Mouse (Mus musculus): ENCODE measurements around the gene Cacna2d3.
A peak's percentile ranks its signal among the peaks of the same experiment; 100 is the strongest.

The Cacna2d3 gene

DNA sequence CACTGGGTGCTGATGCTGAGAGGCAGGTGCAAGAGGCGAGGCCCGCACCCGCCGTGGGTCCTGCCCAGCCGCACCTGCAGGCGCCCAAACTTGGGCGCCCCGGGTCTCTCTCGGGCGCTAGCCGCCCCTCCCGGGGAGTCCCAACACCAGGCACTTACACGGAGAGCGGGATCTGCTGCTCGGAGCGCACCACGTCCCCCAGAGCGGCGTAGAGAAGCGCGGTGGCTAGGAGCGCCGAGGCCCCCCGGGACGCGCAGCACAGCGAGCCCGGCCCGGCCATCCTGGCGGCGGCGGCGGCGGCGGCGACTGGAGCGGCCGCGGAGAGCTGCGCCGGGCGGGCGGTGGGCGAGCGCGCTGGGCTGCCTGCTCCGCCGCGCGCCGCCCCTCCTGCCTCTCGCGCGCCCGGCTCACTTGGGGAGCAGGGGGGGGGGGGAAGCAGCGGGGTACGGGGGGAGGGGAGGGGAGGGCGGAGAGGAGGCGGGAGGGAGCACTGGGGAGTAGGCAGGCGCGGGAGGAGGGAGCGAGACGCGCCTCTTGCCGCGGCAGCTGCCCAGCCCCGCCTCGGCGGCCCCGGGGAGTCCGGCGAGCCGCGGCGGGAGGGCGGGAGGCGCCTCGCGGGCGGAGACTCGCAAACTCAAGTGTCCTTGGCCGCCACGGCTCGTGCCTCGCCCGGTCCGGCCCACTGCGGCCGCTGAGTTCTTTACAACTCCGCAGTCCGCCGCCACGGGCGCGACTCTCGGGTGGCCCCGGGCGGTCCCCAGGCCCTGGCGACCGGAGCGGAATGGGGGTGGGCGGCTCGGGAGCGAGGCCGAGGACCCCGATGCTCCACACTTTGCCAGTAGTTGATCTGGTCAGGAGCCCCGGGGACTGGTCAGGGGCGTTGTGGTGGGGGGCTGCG lies at the start of gene Cacna2d3:
Gene Cacna2d3 (minus strand): TSS at position 377 of the 898 bp plus-strand sequence.
- DNase-seq (ENCODE audit: inconsistent ontology term): peak; percentile 46

DNA sequence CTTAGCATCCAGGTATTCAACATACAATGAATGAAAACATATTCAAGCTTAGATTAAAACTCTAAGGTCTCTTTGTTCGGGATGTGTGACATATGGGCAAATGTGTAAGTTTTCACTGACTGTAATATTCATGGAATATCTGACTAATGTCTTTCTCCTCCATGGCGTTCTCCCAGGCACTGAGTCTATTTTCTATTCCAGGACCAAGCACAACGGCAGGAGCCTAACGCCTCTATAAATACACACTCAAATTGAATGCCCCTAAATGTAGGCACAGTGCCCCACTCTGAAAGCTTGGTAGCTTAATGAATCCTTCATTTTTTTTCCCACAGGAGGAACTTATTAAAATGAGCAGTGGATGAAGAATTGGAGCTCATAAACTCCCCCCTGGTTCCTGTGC lies 47.8 kb upstream of the Cacna2d3 start:
- no peak for DNase-seq (ENCODE audit: inconsistent ontology term)

DNA sequence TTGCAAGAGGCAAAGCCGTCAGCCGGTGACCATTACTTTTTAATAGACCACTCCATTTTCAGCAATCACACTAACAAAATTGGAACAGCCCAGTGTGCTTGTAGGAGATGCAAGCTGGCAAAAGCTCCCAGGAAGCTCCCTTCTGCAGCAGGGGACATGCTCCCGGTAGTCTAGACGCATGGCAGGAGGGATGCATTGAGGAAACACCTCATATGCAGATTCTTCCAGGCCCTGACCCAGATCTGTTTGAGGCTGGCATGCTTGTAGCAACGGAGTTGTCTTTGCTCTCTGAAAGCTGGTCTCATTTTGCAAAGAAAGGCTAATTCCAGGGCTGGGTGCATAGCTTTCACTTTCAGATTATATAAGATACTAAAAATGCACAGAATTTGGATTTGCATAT lies 31.2 kb upstream of the Cacna2d3 start:
- DNase-seq (ENCODE audit: inconsistent ontology term): no peak

DNA sequence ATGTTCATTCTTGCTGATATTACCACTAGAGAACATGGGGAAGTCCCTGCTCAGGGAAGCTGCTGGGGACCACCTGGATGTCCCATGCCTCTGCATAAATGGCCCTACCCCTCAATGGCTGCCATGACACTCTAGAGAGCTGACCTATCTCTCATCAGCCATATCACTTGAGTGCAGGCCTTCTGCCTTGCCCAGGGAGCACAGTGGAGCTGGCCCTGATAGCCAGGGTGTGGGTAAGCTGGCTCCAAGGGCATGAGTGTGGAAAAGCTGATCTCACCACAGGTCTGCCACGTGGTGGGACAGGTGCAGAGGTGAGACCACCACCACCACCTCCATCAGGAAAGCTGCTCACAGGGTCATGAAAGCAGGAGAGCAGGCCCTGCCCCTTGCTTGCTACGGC lies 17.1 kb upstream of the Cacna2d3 start:
- DNase-seq (ENCODE audit: inconsistent ontology term): no peak

DNA sequence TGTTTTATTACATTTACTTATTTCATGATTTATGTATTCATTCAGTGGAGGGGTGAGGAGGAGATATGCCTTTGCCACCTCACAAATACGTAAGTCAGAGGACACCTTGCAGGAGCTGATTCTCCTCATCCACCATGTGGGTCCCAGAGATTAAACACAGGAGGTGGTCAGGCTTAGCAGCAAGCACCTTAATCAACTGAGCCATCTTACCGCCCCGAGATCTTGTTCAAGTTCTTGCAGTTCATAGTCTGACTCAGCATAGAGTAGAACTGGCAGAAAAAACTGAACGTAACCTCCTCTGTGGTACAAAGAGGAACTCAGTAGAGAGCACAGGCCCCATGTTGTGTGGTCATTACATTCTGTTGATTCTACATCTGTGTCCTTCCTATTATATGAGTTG lies 8.6 kb upstream of the Cacna2d3 start:
- DNase-seq (ENCODE audit: inconsistent ontology term): no peak

DNA sequence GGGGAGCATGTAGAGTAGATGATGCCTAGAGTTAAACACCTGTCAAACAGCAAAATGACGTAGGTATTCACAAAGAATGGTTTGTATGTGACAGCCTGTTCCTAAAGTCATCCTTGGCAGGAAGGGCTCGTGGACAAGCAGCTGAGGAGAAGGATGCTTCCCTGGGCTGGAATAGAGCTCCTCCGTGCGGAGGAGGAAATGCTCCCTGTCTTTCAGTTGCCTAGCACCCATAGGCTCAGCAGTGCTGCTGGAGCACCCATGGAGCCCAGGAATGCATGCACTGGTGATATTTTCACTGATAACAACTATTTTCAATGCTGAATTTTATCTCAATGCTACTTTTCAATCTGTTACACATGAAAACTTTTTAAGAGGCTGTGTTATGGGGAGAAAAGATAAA lies 7.3 kb upstream of the Cacna2d3 start:
- DNase-seq (ENCODE audit: inconsistent ontology term): no peak

DNA sequence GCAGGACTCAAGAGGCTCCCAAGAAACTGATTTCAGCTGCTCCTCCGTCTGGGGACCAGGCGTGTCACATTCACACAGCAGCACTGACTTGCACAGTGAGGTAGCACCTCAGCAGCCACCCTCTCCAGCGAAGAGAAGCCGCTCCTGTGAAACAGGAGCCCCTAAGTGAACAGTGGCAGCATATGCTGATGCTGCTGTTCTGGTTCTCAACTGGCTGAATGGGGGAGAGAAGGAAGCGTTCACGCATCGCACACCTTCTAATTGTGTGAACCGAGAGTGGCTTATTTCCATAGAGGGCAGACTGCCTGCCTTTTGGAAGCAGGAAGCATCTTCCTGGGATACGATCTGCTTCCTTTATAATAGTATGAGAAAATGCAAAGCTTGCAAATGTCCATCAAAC lies 5.9 kb upstream of the Cacna2d3 start:
- no peak for DNase-seq (ENCODE audit: inconsistent ontology term)

DNA sequence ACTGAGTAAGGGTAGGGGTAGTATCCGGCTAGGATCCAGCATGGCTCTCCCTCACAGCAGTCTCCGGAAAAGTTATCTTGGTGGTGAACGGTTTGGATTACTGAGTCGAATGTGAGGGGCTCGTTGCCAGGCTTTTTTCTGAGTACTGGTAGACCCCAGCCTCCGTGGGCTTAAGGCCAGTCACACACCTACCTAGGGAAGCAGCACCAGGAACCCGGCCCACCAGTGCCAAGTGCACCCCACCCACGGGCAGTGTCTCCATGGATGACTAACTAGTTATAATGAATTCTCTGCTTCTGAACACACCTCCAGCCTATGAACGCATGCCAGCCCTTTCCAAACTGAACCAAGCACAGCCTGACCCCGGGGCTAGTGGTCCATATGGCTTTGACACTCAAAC lies 1.6 kb upstream of the Cacna2d3 start:
- peak; percentile 7 for DNase-seq (ENCODE audit: inconsistent ontology term)

DNA sequence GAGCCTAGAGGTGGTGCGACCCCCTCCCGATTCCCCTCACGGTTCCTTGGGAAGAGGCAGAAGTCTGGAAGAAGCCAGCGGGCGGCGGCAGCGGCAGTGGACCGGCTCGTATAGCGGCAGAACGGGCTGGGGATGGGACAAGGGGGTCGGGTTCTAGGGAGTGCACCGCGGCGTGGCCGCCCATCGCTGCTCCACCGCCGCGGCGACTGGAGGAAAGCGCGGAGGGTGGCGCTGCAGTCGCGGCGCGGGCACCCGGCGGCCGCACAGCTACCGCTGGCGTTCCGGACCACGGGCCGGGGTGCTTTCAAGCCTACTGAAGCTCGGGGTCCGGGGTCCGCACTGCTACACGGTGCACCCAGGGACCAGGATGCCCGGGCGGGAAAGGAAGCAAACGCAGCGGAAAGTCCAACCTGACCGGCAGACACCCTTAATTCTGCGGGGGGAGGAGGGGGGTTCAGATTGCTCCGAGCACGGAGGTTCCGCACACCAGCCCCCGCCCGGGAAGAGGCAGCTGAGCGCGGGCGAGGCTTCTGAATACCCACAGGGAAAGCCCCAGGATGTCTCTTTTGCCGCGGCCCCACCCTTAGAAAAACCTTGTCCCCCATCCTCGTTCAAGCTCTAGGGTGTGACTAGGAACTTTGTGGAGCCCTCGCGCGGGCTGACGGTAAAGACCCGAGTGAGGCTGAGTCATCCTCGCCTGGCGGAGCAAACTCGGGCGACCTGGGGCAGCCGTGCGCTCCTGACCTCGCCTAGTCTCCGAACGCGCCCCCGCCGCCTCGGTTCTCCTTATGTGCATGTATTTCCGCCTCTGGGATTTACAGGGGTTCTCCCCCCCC lies 940 bp upstream of the Cacna2d3 start:
- peak; percentile 50 for DNase-seq (ENCODE audit: inconsistent ontology term)

DNA sequence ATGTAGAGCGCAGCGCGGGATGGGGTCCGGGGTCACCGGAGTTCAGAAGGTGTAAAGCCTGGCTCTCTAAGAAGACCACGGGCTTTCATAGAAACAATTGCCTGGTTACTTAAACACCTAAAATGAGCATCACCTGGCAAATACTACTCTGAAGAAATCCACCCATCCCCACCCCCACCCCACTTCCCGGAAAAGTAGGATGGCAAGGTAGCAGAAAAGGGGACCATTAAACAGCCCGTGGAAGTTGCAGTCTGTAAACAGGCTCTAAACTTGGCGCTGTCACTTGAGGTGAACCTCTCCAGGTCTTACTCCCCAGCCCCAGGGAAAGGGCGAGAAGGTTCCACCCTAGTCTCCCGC lies 555 bp downstream of the Cacna2d3 start:
- no peak for DNase-seq (ENCODE audit: inconsistent ontology term)

DNA sequence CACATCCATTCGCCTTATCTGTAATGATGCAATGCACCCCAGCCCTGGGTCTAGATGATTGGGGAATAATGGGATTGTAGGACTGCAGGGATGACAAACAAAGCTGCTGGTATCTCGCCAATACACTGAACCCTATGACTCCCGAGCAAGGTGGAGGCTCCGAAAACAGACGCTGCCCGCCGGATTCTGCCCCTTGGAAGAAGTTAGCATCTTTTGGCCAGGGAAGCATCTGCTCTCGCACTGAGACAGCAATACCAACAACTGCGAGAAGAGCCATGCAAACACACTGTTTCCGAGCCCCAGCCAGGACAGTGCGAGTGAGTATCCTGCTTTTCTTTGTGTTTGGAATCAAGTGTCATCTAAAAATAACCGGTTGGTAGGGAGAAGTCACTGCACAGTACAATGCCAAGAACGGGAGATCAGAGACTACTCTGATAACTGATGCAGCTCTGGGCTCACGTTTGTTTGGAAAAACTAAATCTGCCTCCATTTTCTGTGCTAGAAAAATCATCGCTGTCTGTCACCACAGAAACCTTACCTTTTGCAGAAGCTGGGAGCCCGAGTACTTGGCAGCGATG lies 1.2 kb downstream of the Cacna2d3 start:
- peak; percentile 0 for DNase-seq (ENCODE audit: inconsistent ontology term)

DNA sequence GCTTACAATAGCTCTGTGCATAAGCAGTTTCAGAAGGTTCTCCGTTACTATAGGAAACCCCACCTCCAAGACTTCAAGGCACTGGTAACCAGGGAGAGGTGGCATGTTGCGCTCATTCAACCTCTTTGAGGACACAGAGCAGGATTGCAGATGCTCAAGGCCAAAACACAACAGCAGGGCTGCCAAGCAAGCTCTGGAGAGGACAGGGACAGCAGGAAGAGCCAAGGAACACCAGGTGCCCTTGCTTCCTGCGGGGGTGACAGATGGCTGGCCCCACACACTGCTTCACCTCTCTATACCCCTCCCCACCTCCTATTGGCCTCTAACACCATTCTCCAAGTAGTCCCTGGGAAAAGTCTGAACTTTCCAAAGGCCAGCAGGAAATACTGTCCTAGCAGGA lies 9.0 kb downstream of the Cacna2d3 start:
- DNase-seq (ENCODE audit: inconsistent ontology term): no peak

DNA sequence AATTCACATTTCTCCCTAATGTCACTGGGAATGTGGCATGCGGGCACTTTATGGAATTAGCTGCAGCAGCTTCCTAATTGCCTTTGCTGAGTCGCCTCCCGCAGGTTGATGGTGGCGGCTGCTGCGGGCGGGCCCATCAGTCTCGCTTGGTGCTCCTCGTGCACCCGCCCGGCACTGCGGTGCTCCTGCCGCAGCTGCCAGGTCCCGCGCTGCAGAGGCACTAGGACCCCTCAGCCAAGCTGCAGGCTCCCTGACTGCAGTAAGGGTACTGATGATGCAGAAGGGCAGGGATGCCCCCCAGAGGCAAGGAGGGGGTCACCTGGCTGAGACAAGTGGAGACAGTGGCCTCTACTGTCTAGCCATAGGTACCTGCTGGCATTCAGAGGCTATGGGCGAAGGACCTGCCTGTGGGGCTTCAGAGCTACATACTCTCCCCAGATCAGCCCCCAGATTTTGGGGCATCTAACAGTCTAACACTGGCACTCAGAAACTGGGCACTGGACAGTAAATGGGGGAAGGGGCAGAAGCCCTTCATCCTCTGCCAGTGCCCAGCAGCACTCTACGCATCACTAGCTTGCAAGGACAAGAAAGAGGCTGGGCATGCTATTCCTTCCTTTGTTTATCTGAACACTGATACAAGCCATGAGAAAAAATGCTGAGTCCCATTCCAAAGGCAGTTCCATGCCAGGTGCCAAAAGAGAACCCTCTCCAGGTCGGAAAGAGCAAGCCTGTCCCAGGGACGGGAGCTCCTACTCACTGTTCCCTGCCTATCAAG lies 13.9 kb downstream of the Cacna2d3 start:
- DNase-seq (ENCODE audit: inconsistent ontology term): peak; percentile 14

DNA sequence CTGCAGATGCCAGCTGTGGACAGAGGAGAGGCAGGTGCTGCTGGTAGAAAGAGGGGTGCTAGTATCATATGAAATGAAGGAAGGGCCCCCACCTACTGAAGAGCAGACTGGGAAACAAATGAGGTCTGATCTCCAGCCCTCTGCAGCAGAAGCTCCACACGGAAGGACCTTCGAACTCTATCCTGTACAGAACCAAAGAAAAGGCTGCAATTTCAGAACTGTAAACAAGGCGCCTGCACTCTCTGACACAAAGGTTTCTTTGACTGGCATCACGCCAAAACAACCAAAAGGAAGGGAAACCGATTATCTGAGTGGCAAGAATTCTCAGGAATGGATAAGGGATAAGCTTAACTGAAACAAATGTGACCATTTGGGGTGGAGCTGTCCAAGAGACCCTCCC lies 18.9 kb downstream of the Cacna2d3 start:
- no peak for DNase-seq (ENCODE audit: inconsistent ontology term)

DNA sequence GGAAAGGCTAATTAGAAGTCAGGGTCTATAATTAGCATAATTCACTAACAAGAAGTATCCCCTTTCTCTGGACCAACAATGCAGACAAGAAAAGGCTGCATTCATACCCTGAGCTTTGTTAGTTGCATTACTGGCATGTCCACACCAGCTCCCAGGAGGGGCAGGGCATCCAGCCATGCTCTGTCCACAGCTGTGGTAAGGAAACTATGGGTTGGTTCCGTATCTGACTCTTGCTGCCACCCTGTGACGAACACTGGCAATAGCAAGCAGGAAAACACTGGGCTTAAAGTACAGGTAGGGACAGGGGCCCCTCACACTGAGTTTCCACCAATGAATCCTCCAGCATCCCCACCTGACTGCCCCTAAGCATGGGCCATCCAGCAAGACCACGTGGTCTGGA lies 25.5 kb downstream of the Cacna2d3 start:
- peak; percentile 86 for DNase-seq (ENCODE audit: inconsistent ontology term)

DNA sequence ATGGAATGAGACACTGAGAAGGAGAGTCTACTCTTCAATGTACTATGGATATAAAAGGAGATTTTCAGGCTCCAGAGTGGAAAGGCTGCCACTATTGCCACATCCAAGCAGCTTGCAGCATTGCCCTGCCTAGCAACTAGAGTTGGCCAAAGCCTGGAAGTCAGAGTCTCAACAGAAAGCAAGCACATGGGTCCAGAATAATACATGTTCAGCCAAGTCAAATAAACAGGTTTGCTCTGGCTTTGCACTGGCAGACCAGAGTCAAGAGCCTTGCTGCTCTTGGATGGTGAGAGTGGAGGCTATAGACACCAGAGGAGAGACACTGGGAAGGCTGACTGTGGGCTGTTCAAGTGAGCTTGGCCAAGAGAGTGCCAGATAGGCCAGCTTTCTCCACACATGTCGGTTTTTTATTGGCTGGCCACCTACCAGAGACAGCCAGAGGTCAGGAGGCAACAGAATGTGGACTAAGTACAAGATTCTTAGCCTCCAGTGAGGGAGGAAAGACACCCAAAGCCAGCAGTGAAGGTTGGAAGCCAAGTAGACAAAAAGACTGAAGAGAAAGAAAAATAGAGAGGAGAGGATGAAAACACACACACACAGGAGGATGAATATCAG lies 49.1 kb downstream of the Cacna2d3 start:
- no peak for DNase-seq (ENCODE audit: inconsistent ontology term)

DNA sequence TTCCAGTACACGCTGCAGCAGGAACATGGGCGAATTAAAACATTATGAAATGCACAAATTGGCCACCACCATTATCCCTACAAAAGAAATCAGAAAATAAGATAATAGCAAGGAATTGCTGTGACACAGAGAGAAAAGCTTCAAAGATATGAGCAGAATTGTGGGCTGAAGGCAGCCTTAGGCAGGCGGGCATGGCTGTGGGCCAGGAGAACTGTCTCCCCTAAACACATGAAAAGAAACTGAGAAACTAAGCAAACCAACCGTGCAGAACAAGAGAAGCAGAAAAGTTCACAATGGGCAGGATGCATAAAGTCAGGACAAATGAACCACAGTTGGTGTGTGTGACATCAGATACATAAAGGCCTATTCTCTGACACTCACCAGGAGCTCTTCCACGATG lies 51.8 kb downstream of the Cacna2d3 start:
- DNase-seq (ENCODE audit: inconsistent ontology term): peak; percentile 37

DNA sequence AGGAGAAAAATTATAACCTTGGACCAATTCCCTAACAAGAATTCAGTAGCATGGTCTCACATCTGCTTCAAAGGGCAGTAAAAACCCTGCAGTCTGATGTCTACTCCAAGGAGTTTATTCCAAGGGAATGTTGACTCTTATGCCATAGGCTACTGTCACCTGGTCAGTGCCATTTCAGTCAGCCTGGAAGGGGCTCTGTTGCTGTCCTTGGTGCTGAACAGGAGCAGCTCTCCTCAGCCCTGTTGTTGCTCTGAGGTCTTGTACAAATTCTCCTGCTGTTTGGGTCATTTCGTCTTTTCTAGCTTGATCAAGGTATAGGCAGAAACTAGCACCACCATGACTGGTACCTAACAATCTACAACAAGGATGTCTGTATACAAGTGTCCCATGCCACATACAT lies 64.7 kb downstream of the Cacna2d3 start:
- DNase-seq (ENCODE audit: inconsistent ontology term): peak; percentile 71

DNA sequence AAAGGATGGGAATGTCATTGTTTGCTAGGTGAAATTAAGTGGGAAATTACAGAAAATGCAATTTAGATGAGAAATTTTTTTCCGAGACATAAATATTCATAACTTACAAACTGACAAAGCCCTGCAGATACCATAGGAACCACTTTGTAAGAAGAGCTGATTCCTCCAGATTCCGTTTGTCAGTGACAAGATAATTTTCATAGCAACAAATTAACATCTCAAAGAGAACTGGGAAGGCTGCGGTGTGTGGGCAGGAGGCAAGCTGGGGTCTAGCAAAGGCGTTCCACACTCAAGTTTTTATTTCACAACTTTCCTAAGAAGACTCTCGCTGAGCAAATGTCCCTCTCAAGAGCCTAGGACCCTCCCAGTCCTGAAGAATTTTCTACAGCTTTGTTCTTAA lies 71.1 kb downstream of the Cacna2d3 start:
- DNase-seq (ENCODE audit: inconsistent ontology term): no peak

DNA sequence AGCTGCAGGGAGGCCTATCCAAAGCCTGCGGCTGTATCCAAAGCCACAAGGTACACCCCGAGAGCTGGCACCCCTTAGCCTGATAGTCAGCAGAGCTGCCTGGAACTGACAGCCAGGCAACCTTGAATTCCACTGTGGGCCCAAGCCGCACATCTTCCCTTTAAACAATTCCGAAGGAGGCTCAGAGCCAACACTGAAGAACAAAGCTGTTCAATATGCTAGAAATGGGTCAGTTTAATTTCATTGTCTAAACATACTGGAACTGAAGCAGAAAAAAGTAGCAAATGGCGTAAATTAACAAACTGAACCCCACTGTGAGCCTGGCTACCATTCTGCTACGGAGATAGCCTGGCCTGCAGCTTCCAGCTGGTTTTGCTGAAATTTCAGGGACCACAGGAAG lies 72.9 kb downstream of the Cacna2d3 start:
- peak; percentile 92 for DNase-seq (ENCODE audit: inconsistent ontology term)

DNA sequence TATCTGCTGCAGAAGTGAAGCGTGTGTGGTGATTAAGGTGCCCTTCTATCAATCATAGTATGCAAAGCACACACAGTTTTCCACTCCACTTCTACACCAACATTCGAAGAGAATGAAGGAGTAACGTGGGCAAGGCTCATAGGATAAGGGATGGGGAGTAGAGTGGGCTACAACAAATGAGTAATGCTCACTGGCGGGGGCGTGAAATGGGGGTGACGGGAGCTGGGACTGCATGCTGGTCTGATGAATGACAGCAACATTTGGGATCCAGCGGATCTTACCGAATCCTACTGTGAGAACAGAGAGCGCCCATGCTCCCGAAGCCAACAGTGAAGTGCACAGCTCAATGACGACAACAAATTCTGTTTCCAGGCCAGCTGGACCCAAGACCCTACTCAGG lies 76.2 kb downstream of the Cacna2d3 start:
- DNase-seq (ENCODE audit: inconsistent ontology term): no peak
